Mouse (Mus musculus) brain, embryonic 14.5 days (tissue): ENCODE results near the gene Rnf7.

Experiments
- CTCF ChIP-seq: fragments of 200-500 bp; IDR thresholded peaks from 2 replicates; pipeline ENCODE4 v1.5.1; 2012; ENCODE audit warnings: inconsistent platforms, mild to moderate bottlenecking, moderate library complexity, borderline replicate concordance; ENCODE audit not compliant: insufficient read depth, insufficient read length; ENCODE audit errors: extremely low read depth
- POLR2A ChIP-seq: fragments of 200-500 bp; IDR thresholded peaks from 2 replicates; pipeline ENCODE4 v1.6.1; 2012; ENCODE audit warnings: mild to moderate bottlenecking, inconsistent platforms, borderline replicate concordance; ENCODE audit not compliant: poor library complexity, insufficient read depth, insufficient read length, severe bottlenecking; ENCODE audit errors: extremely low read depth

- TF ChIP-seq CTCF (no peak), POLR2A (no peak; the same call in 1 of the 2 replicates)
Observed at GRCm38 (mm10) chr9:96478071-96478888, at the start of gene Rnf7.
